Mouse (Mus musculus): ENCODE data around the gene Tecta.

The Tecta gene

DNA sequence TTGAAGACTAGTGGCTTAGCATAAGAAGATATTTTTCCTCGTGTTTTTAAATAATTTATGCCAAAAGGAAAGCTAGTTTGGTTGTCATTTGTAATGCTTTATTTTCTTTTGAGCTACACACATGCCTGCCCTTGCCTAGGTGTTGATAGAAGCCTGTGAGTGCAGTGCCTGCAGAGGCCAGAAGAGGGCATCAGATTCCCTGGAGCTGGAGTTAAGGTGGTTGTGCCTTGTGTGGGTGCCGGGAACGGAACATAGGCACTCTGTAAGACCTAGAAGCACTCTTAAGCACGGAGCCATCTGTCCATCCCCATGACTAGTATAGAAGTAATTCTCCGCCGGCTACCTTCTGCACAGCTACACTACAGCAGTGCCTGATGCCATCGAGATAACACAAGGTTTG is 79.1 kb downstream of the Tecta start:
- DNase-seq (ENCODE audit: low spot score in 2 of 2) = no peak

DNA sequence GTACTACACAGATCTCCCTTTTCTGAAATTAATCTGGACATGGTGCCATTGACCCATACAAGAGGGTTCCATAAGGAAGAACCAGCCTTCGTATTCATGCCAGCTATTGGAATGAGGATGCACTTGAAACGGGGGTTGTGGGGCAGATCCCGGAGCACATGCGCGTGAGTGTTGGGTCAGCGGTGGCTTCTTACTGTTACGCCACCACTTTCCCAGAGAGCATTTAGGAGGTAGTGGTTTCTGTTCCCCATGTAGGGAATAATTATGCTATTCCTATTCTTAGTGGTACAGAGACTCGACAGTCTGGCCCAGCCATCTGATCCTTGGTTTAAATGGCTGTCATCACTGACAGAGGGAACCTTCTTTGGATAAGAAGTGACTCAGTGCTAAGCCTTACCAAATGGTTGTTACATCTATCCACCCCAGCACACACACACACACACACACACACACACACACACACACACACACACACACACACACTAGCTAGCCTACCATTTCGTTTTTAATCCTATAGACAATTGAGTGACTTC is 81.2 kb downstream of the Tecta start:
- DNase-seq (ENCODE audit: low spot score in 2 of 2) = no peak

DNA sequence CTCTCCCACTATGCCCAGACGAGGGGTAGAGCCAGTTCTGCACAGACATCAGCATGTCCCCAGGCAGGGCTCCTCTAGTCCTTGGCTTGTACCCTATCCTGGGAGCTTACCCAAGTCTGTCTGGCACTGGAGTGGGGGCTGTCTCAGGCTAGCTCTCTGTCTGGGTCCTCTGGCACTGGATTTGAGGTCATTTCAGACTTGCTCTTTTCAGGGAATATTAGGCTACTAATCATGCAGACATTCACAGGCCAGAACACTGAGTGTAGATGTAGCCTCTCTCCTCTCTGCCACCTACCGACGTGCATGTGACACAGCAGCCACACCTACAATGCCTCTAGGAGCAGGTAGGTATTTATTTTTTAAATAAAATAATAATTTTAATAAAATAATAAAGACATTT is 82.4 kb downstream of the Tecta start:
- DNase-seq (ENCODE audit: low spot score in 2 of 2) = no peak

DNA sequence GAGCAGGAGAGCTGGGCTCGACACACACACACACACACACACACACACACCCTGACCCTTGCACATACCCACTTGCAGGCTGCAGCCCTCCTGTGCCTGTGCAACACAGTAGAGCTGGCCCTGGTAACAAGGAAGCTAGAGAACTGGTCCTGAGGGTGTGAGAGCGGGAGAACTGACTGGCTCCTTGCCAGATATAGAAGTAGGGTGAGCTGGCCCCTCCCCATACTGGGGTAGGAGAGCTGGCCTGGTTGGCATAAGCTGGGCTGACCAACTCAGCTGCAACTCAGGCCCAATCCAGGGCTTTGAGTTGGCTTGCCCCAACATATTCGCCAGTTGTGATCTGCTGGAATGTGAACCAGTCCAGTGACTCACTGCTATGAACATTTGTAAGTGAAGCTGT is 83.9 kb downstream of the Tecta start:
- DNase-seq (ENCODE audit: low spot score in 2 of 2) = no peak

DNA sequence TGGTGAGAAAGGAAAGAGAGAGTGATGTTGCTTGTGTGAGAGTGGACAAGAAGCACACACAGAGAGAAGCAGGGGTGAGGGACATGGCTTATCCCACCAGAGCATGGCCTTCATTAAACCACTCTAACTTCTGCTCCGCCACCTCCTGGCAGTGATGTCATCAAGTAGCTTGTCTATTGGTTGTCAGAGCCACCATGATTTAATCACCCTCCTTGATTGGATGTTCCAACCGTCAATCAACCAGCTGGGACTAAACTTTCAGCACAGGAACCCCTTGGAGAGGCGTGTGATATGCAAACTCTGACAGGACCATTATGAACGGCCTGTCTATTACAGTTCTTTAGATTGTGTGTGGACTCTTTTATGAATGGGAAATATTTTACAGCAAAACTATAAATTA is 84.8 kb downstream of the Tecta start:
- DNase-seq (ENCODE audit: low spot score in 2 of 2) = no peak

DNA sequence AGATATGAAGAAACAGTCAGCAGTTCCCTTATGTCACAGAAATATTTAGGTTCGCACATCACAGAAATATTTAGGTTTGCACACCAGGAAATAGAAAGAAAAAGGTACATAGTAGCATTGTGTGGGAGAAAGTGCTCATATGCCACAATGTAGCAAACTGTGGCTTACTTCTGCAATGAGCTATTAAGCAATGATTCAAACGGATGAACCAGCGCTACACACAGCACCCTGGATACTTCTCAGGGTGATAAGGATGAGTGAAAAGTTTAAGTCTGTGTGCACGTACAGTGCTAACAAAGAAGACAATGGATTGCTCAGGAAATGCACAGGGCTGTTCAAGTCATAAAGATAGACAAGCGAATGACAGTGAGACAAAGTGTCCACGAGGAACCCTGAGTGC is 85.3 kb downstream of the Tecta start:
- DNase-seq (ENCODE audit: low spot score in 2 of 2) = no peak

DNA sequence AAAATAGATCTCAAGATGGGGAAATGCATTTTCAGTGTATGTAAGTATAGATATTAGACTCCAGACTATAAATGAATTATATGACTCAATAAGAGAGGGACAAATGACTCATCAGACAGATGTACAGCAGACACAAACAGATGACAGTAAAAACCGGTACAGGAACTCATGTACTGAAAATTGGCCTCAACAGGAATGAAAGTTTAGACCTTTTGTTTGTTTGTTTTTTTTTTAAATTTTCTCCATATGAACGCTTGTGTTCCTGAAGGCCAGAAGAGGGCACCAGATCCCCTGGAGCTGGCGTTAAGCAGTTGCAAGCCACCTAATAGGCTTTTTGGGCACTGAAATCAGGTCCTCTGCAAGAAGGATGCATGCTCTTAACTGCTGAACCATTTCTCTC is 85.9 kb downstream of the Tecta start:
- no peak for DNase-seq (ENCODE audit: low spot score in 2 of 2)

DNA sequence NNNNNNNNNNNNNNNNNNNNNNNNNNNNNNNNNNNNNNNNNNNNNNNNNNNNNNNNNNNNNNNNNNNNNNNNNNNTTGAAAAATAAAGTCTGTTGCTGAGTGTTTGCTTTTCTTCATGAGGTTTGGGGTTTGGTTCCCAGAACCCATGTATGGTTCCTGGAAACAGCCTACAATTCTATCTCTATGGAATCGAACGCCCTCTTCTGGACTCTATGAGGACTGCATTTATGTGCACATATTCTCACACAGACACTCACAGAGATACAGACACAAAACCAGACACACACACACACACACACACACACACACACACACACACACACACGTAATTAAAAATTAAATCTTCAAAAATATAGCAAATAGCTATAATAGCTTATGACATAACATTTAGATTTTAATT is 88.4 kb downstream of the Tecta start:
- DNase-seq (ENCODE audit: low spot score in 2 of 2) = no peak

DNA sequence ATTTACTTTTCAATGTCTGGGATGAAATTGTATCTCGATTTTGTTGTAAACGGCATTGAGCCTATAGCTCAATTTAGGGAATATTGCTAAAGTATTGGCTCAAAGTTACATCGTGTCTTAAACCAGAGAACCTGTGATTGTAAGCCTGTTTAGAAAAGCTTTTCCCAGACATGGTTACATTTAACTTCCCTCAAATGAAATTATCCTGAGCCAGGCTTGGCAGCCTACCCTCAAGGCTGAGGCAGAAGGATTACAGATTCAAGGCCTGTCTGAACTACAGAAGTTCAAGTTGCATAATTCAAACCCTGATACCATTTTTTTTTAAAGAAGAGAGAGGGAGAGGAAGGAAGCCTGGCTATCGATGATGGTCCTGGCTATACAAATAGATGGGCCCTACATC is 95.8 kb downstream of the Tecta start:
- no peak for DNase-seq (ENCODE audit: low spot score in 2 of 2)

DNA sequence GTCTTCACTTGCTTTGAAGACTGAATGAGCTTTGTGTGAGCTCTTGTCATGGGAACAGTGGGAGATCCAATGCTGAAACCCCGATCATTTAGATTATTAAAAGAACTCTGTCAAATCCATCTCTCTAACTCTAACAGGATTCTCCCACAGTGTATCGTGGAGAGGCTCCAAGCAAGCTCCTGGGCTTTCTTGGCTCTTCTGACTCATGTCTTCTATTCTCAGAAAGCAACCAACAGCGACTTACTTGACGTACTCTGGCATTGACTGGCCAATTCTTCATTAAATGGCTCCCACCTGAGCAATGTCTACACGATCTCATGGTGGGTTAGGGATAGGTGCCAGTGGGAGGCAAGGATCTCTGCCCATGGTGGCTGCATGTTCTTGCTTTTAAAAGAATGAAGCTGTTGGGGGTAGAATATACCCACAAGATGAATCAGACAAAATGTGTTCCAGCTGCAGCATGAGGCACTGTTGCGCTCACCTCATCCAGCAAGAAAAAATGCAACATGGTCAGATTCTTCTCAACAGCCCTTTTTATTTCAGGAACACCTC is 98.6 kb downstream of the Tecta start:
- DNase-seq (ENCODE audit: low spot score in 2 of 2) = no peak

DNA sequence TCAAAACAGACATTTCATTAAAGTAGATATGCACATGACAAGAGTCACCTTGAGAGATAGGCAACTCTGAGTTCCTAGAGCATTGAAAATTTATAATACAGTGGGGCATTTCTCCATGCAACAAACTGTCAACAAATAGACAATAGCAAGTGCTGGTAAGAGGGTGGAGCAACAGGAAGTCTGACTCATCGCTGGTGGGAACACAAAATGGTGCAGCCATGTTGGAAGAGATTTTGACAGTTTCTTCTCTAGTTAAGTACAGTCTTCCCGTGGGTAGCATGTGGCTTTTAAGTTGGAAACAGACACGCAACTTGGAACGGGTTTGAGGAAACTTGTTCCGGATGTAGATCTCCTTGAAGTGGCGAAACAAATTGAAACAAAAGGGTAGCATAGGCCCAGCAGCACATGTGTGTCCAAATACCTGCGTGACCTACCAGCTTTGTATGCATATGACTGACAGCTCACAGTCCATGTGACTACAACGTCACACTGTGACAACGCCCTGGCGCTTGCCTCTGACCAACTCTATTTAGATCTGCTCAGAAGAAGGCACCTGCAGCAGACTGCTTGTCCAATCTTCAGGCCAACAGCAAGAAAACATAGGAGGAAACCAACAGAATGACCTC is 103.3 kb downstream of the Tecta start:
- no peak for DNase-seq (ENCODE audit: low spot score in 2 of 2)

DNA sequence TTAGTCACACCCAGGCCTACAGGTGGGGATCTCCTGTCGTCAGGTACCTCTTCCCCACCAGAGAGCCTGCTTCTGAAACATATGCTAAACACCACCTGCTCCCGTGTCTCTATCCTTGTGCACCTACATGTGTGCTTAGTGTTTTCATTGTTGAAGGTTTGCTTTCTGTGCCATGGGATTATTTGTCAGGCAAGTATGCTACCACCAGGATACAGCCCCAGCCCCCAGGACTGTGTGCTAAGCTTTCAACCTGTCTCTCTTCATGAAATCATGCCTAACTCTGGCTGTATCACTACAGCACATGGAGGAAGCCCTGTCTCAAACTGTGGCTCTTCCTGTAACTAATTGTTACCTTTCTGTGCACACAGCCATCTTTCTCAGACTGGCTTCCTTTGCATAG is 105.6 kb downstream of the Tecta start:
- DNase-seq (ENCODE audit: low spot score in 2 of 2) = no peak

DNA sequence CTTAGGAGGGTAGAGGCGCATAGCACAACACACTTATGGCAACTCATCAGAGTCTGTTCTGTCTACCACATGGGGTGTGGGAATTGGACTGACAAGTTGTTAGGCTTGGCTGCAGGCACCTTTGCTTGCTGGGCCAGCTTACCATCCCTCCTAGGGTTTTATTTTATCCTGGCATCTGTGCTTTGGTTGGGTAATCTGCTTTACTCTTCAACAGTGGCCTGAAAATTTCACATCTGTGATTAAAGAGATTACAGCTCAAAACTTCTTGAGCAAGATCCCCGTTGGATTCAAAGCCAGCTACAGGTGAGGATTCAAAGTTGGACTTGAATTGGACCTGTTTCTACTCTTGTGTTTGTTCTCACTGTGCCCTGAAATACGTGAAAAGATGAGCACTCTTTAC is 106.1 kb downstream of the Tecta start:
- DNase-seq (ENCODE audit: low spot score in 2 of 2) = no peak

DNA sequence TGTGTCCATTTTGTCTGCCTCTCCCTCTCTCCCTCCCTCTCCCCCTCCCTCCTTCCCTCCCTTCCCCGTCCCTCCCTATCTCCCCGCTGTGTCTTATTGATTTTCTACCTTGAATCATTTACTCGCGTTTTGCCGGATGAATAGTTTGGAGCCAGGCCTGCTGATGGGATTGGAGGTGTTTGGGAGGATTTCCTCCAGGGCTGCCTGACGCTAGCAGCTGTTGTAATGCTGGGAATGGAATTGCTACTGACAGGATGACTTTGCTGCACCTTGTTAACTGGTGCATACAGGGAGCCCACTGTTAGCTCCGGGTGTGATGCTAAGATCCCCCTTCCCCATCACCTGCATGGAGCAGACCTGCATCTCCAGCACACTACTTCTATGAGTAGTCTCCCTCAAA is 106.7 kb downstream of the Tecta start:
- no peak for DNase-seq (ENCODE audit: low spot score in 2 of 2)

DNA sequence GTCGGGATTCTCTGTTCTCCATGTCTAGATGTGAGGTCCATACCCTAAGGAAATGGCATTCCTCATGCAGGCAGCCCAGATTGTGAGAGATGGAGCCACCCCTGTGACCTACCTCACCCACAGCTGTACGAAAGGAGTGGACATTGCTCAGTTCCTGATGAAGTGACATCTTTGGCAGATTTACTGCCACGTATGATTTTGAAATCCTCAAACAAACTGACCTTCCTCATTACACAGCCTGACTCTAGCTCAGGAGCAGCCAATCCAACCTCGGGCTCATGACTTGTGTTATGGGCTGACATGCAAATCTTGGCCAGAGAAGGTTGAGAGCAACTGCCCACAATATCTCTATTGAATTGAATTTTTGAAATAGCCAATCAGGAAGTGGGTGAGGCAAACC is 120.1 kb downstream of the Tecta start:
- no peak for DNase-seq (ENCODE audit: low spot score in 2 of 2)
